Mouse (Mus musculus) ES-Bruce4 (cell line): Measurements from ENCODE around the gene Atxn7l2.

Experiments used
- CTCF ChIP-seq: IDR thresholded peaks from one replicate; pipeline ENCODE4 v1.8.1; 2011; ENCODE audit warnings: low read depth, low read length
- POLR2A ChIP-seq: IDR thresholded peaks from one replicate; pipeline ENCODE4 v1.8.1; 2011; ENCODE audit warnings: low read length; ENCODE audit not compliant: insufficient read depth

GRCm38 (mm10) chr3:108178756-108179715 is 31.7 kb downstream of the Atxn7l2 start:
- TF ChIP-seq POLR2A, result no peak
- TF ChIP-seq CTCF, result no peak
